Mouse (Mus musculus): ENCODE data around the gene Zbtb20.

The Zbtb20 gene

GRCm38 (mm10) chr16:43575507-43575906, 699.8 kb downstream of the Zbtb20 start:
- no peak for DNase-seq

- DNase-seq: no peak
Measured at GRCm38 (mm10) chr16:43577399-43577798, 701.7 kb downstream of the Zbtb20 start.

- no peak for DNase-seq
Measured at GRCm38 (mm10) chr16:43578351-43578750, 702.7 kb downstream of the Zbtb20 start.

- no peak for DNase-seq
Measured at GRCm38 (mm10) chr16:43579111-43579510, 703.4 kb downstream of the Zbtb20 start.

GRCm38 (mm10) chr16:43580321-43580822, 704.7 kb downstream of the Zbtb20 start:
- no peak for DNase-seq

- DNase-seq: no peak
Measured at GRCm38 (mm10) chr16:43581551-43581950, 705.9 kb downstream of the Zbtb20 start.

GRCm38 (mm10) chr16:43586859-43587429, 711.3 kb downstream of the Zbtb20 start:
- DNase-seq: no peak

GRCm38 (mm10) chr16:43590704-43591493, 715.2 kb downstream of the Zbtb20 start:
- no peak for DNase-seq

- DNase-seq: no peak
Measured at GRCm38 (mm10) chr16:43592062-43592461, 716.4 kb downstream of the Zbtb20 start.

GRCm38 (mm10) chr16:43592801-43593200, 717.1 kb downstream of the Zbtb20 start:
- no peak for DNase-seq

- no peak for DNase-seq
Measured at GRCm38 (mm10) chr16:43597375-43598060, 721.8 kb downstream of the Zbtb20 start.

- no peak for DNase-seq
Measured at GRCm38 (mm10) chr16:43599707-43600106, 724.0 kb downstream of the Zbtb20 start.

GRCm38 (mm10) chr16:43602573-43602972, 726.9 kb downstream of the Zbtb20 start:
- DNase-seq: no peak

- no peak for DNase-seq
Measured at GRCm38 (mm10) chr16:43603591-43604141, 728.0 kb downstream of the Zbtb20 start.

GRCm38 (mm10) chr16:43604399-43605013, 728.8 kb downstream of the Zbtb20 start:
- DNase-seq: no peak

GRCm38 (mm10) chr16:43607086-43607485, 731.4 kb downstream of the Zbtb20 start:
- no peak for DNase-seq

- DNase-seq: no peak
Measured at GRCm38 (mm10) chr16:43608066-43608465, 732.4 kb downstream of the Zbtb20 start.

GRCm38 (mm10) chr16:43610375-43610774, 734.7 kb downstream of the Zbtb20 start:
- DNase-seq: no peak

GRCm38 (mm10) chr16:43616348-43616747, 740.7 kb downstream of the Zbtb20 start:
- no peak for DNase-seq

GRCm38 (mm10) chr16:43617346-43617745, 741.7 kb downstream of the Zbtb20 start:
- DNase-seq: no peak

GRCm38 (mm10) chr16:43618286-43618685, 742.6 kb downstream of the Zbtb20 start:
- peak; percentile 6 for DNase-seq

GRCm38 (mm10) chr16:43619277-43619676, 743.6 kb downstream of the Zbtb20 start:
- peak; percentile 7 for DNase-seq

- no peak for DNase-seq
Measured at GRCm38 (mm10) chr16:43620359-43620758, 744.7 kb downstream of the Zbtb20 start.
